Mouse (Mus musculus) cerebellum, adult 2 months (tissue): ENCODE results near the gene Slc28a3.

Experiments
- CTCF ChIP-seq: fragments of 200-500 bp; IDR thresholded peaks from 2 replicates; pipeline ENCODE4 v1.5.1; 2011; ENCODE audit warnings: low read depth, mild to moderate bottlenecking, control low read depth, low read length, moderate library complexity, borderline replicate concordance; ENCODE audit not compliant: insufficient read depth
- POLR2A ChIP-seq: fragments of 200-500 bp; IDR thresholded peaks from 2 replicates; pipeline ENCODE4 v1.6.1; 2011; ENCODE audit warnings: low read length, control low read depth, borderline replicate concordance; ENCODE audit not compliant: insufficient read depth

- no peak for TF ChIP-seq CTCF
- no peak for TF ChIP-seq POLR2A
Observed at GRCm38 (mm10) chr13:58610716-58611115, at the start of gene Slc28a3.
